Mouse (Mus musculus) Patski (cell line): ENCODE measurements around the gene Dot1l. TPM values are rescaled to one million over a fixed set of nuclear protein-coding genes. Genes with fewer than 3 reads are reported as not detected.

Experiments used
- ATAC-seq: fragments of 100-300 bp; one replicate; pipeline ENCODE4 v1.8.0; 2021
- CTCF ChIA-PET: fragments of 350-600 bp; sonication (Branson Sonifier 250); formaldehyde crosslinking; loops from one replicate; lab custom pipeline; 2022; ENCODE audit warnings: inconsistent platforms; lab: Charles Lee
- POLR2A ChIA-PET: fragments of 350-600 bp; sonication (Branson Sonifier 250); formaldehyde crosslinking; loops from one replicate; lab custom pipeline; 2022; ENCODE audit warnings: antibody characterized with exemption, inconsistent platforms; lab: Charles Lee
- DNase-seq: peaks from one replicate; pipeline ENCODE4 v3.0.0-alpha.2; 2011; ENCODE audit warnings: low read depth, low spot score
- H3K27me3 ChIP-seq: fragments of 371-371 bp; one replicate; pipeline ENCODE4 v1.5.1; 2021
- CTCF ChIP-seq: fragments of 100-300 bp; IDR thresholded peaks from one replicate; pipeline ENCODE4 v1.5.1; 2021
- in situ Hi-C: fragments of 300-500 bp; cut with MboI; formaldehyde crosslinking; loops from 3 replicates; pipeline ENCODE4 v1.11.1; 2018; ENCODE audit warnings: low pct_unique_long_range_greater_than_20kb, mixed read lengths
- polyA plus RNA-seq: library from polyadenylated mRNA; unstranded; gene quantifications from one replicate; pipeline ENCODE4 v1.2.3, GENCODE M21; 2021

The Dot1l gene
- polyA plus RNA-seq, 1 experiment from 2014 or later = 24.0 TPM

GRCm38 (mm10) chr10:80756099-80756498 is 1.1 kb downstream of the Dot1l start:
- ChIA-PET CTCF (interaction anchor here (7.0 kb wide), 1 partner anchor 18 kb away, joined by 43 read pairs; no protein-coding TSS in a partner anchor), POLR2A (interaction anchor here (0.6 kb wide), 1 partner anchor 54 kb away, joined by 3 read pairs; no protein-coding TSS in a partner anchor)
- H3K27me3 ChIP-seq = no peaks in the 10 kb centered on the region
- TF ChIP-seq CTCF = no peak
- DNase-seq (no peak), ATAC-seq (no peak)
- in situ Hi-C loops = no loop called here

- DNase-seq (no peak), ATAC-seq (no peak)
- ChIA-PET POLR2A (interaction anchor here (0.6 kb wide), 1 partner anchor 54 kb away, joined by 3 read pairs; no protein-coding TSS in a partner anchor), CTCF (interaction anchor here (7.0 kb wide), 1 partner anchor 17 kb away, joined by 43 read pairs; no protein-coding TSS in a partner anchor)
- no peak for TF ChIP-seq CTCF
- no peaks in the 10 kb centered on the region for H3K27me3 ChIP-seq
- in situ Hi-C loops = no loop called here
These were observed 1.5 kb downstream of the Dot1l start for GRCm38 (mm10) chr10:80756509-80756908.

- CTCF ChIA-PET = interaction anchor here (1.1 to 7.0 kb wide), 4 partner anchors 10 to 24 kb away, joined by 3 to 43 read pairs (median 3); no protein-coding TSS in a partner anchor
- DNase-seq (no peak), ATAC-seq (no peak)
- POLR2A ChIA-PET = interaction anchor here (1.3 kb wide), 1 partner anchor 17 kb away, joined by 3 read pairs; no protein-coding TSS in a partner anchor
- H3K27me3 ChIP-seq = no peaks in the 10 kb centered on the region
- in situ Hi-C loops = no loop called here
- TF ChIP-seq CTCF = no peak
These were observed 2.0 kb downstream of the Dot1l start for GRCm38 (mm10) chr10:80756967-80757366.

- no peak for DNase-seq
These were observed 2.7 kb downstream of the Dot1l start for GRCm38 (mm10) chr10:80757717-80758116.

GRCm38 (mm10) chr10:80758651-80759050 is 3.6 kb downstream of the Dot1l start:
- TF ChIP-seq CTCF = no peak
- in situ Hi-C loops = no loop called here
- H3K27me3 ChIP-seq = no peaks in the 10 kb centered on the region
- POLR2A ChIA-PET = interaction anchor here (0.8 kb wide), 1 partner anchor 39 kb away, joined by 3 read pairs; the partner anchor contains the start of gene Sf3a2
- no peak for DNase-seq
- CTCF ChIA-PET = interaction anchor here (1.4 to 7.0 kb wide), 4 partner anchors 12 to 23 kb away, joined by 3 to 43 read pairs (median 4); no protein-coding TSS in a partner anchor
- no peak for ATAC-seq

More at GRCm38 (mm10) chr10:80757717-80758116, 2.7 kb downstream of the Dot1l start:
- TF ChIP-seq CTCF = no peak
- no peaks in the 10 kb centered on the region for H3K27me3 ChIP-seq
- no peak for ATAC-seq
- in situ Hi-C loops = no loop called here
- ChIA-PET POLR2A (interaction anchor here (0.5 to 1.3 kb wide), 2 partner anchors 17 to 186 kb away, joined by 3 to 4 read pairs; no protein-coding TSS in a partner anchor), CTCF (interaction anchor here (0.8 to 7.0 kb wide), 5 partner anchors 10 to 74 kb away, joined by 3 to 43 read pairs (median 3); no protein-coding TSS in a partner anchor)

GRCm38 (mm10) chr10:80760596-80761524 is 5.9 kb downstream of the Dot1l start:
- in situ Hi-C loops = no loop called here

GRCm38 (mm10) chr10:80761821-80762220 is 6.8 kb downstream of the Dot1l start:
- no peak for DNase-seq
- ATAC-seq = no peak
- ChIA-PET POLR2A (no interaction called here), CTCF (interaction anchor here (7.0 kb wide), 1 partner anchor 12 kb away, joined by 43 read pairs; no protein-coding TSS in a partner anchor)
- TF ChIP-seq CTCF = no peak
- in situ Hi-C loops = no loop called here
- H3K27me3 ChIP-seq = no peaks in the 10 kb centered on the region

More at GRCm38 (mm10) chr10:80760596-80761524, 5.9 kb downstream of the Dot1l start:
- ChIA-PET CTCF (interaction anchor here (7.0 kb wide), 1 partner anchor 13 kb away, joined by 43 read pairs; no protein-coding TSS in a partner anchor), POLR2A (interaction anchor here (0.7 to 0.8 kb wide), 2 partner anchors 21 to 23 kb away, joined by 3 to 9 read pairs; no protein-coding TSS in a partner anchor)
- DNase-seq = no peak
- TF ChIP-seq CTCF = no peak
- ATAC-seq = no peak
- no peaks in the 10 kb centered on the region for H3K27me3 ChIP-seq

GRCm38 (mm10) chr10:80763502-80763901 is 8.5 kb downstream of the Dot1l start:
- no peak for TF ChIP-seq CTCF
- DNase-seq (peak; percentile 85), ATAC-seq (peak; percentile 61)
- ChIA-PET POLR2A (no interaction called here), CTCF (interaction anchor here (1.6 to 2.6 kb wide), 2 partner anchors 11 to 12 kb away, joined by 8 to 9 read pairs; no protein-coding TSS in a partner anchor)
- no peaks in the 10 kb centered on the region for H3K27me3 ChIP-seq
- in situ Hi-C loops = no loop called here

- TF ChIP-seq CTCF = no peak
- ChIA-PET POLR2A (interaction anchor here (1.2 to 1.3 kb wide), 3 partner anchors 12 to 16 kb away, joined by 3 to 5 read pairs (median 3); no protein-coding TSS in a partner anchor), CTCF (interaction anchor here (1.2 to 2.0 kb wide), 2 partner anchors 9 to 18 kb away, joined by 3 to 8 read pairs; no protein-coding TSS in a partner anchor)
- DNase-seq = no peak
- in situ Hi-C loops = no loop called here
- H3K27me3 ChIP-seq = no peaks in the 10 kb centered on the region
- ATAC-seq = no peak
These were observed 10.7 kb downstream of the Dot1l start for GRCm38 (mm10) chr10:80765746-80766145.
